In genomic region chr4:130166592-130166991, GRCm38 (mm10) we compare ENCODE assay signal across 19 mouse cellular contexts. TPM values are rescaled to one million over a fixed set of nuclear protein-coding genes. Genes with fewer than 3 reads are reported as not detected.
DNase-seq lines count a peak whose midpoint lies in the region; ATAC-seq and TF ChIP-seq lines count a peak whose summit lies in the region.
"Had no signal": no experiment of that assay in that cellular context is flagged by ENCODE, and none has a peak within 500 bp of the region (broad histone marks: within the 10 kb centered on the region; RNA-seq: fewer than 3 reads in every experiment).

No protein-coding gene starts in this region.

- no peak for TF ChIP-seq CTCF in thymus, adult 2 months (IDR thresholded peaks at IDR 0.05; ENCODE audit: borderline replicate concordance, control insufficient read depth, extremely low read depth, insufficient read depth, low read length, poor library complexity)

- H3K9ac ChIP-seq in kidney, embryonic 15.5 days: no peak overlapping the region
- H3K9ac ChIP-seq in kidney, embryonic 16.5 days (replicated peaks; ENCODE audit: low read length): no peak overlapping the region
- H3K9ac ChIP-seq in heart, embryonic 13.5 days: peak overlapping the region; percentile 54
- H3K9ac ChIP-seq: embryonic facial prominence, embryonic 12.5 days; forebrain, embryonic 12.5 days; neural tube, embryonic 15.5 days had no signal

- 0 out of 2 replicates have a peak overlapping the region, but pooled peaks have one; percentile 5 for H3K27ac ChIP-seq in kidney, embryonic 15.5 days
- H3K27ac ChIP-seq in kidney, embryonic 16.5 days (ENCODE audit: low read length): no peak overlapping the region
- peak overlapping the region; percentile 61 for H3K27ac ChIP-seq in heart, embryonic 13.5 days (replicated peaks)
- H3K27ac ChIP-seq in thymus, adult 2 months (ENCODE audit: control insufficient read depth, insufficient read depth, low read length): no peak overlapping the region
- H3K27ac ChIP-seq: forebrain, embryonic 12.5 days; neural tube, embryonic 15.5 days had no signal

- no peak overlapping the region for H3K4me3 ChIP-seq in kidney, embryonic 15.5 days (replicated peaks)
- no peak overlapping the region for H3K4me3 ChIP-seq in kidney, embryonic 16.5 days (ENCODE audit: low read length)
- H3K4me3 ChIP-seq in heart, embryonic 13.5 days: no peak overlapping the region
- no peak overlapping the region for H3K4me3 ChIP-seq in thymus, adult 2 months (ENCODE audit: control insufficient read depth, insufficient read depth, low read length)
- H3K4me3 ChIP-seq: embryonic facial prominence, embryonic 12.5 days; neural tube, embryonic 15.5 days had no signal

- no peak for TF ChIP-seq POLR2A in thymus, adult 2 months (IDR thresholded peaks at IDR 0.05; ENCODE audit: control insufficient read depth, extremely low read depth, insufficient read depth, low read length, poor library complexity)

- peaks cover 41% of the 10 kb centered on the region for H3K27me3 ChIP-seq in kidney, embryonic 15.5 days
- no peaks in the 10 kb centered on the region for H3K27me3 ChIP-seq in kidney, embryonic 16.5 days (ENCODE audit: insufficient read depth, low read length)
- H3K27me3 ChIP-seq in heart, embryonic 13.5 days (replicated peaks): no peaks in the 10 kb centered on the region
- H3K27me3 ChIP-seq in thymus, adult 2 months (ENCODE audit: control insufficient read depth, insufficient read depth, low read length): no peaks in the 10 kb centered on the region; the same call in 1 of the 2 replicates

- H3K4me2 ChIP-seq in kidney, embryonic 15.5 days: no peak overlapping the region
- H3K4me2 ChIP-seq in kidney, embryonic 16.5 days (replicated peaks; ENCODE audit: low read depth, low read length): no peak overlapping the region
- peak overlapping the region; percentile 24; the same call in 1 of the 2 replicates for H3K4me2 ChIP-seq in heart, embryonic 13.5 days

- 77% methylated on average over 8 of the region's 8 CpGs for WGBS in kidney, embryonic 15.5 days
- WGBS in kidney, embryonic 16.5 days: 72% methylated on average over 8 of the region's 8 CpGs
- WGBS in heart, embryonic 13.5 days: 79% methylated on average over 8 of the region's 8 CpGs
- WGBS in thymus, adult 2 months: 93% methylated on average over 8 of the region's 8 CpGs

- DNase-seq in adrenal gland, adult 2 months: peak; percentile 63
- no peak for DNase-seq in adrenal gland, adult 18-20 months (ENCODE audit: low spot score in 2 of 2)
- DNase-seq in adrenal gland, postnatal 36 days: peak; percentile 40 to 44
- DNase-seq in B cell, adult 2 months: no peak
- no peak for DNase-seq in thymus, adult 2 months
- DNase-seq: cerebellum, postnatal 14 days; right cerebral cortex, adult 18-20 months; thymus, postnatal 14 days had no signal

- peaks cover 72% of the 10 kb centered on the region for H3K4me1 ChIP-seq in kidney, embryonic 15.5 days
- peaks cover 57% of the 10 kb centered on the region for H3K4me1 ChIP-seq in kidney, embryonic 16.5 days (ENCODE audit: insufficient read depth, low read length)
- H3K4me1 ChIP-seq in heart, embryonic 13.5 days: peaks cover 89% of the 10 kb centered on the region
- no peaks in the 10 kb centered on the region for H3K4me1 ChIP-seq in thymus, adult 2 months (replicated peaks; ENCODE audit: control insufficient read depth, insufficient read depth, low read length)

- ATAC-seq in kidney, embryonic 15.5 days (replicated peaks; ENCODE audit: low FRiP score): no peak
- ATAC-seq in kidney, embryonic 16.5 days (ENCODE audit: low FRiP score, low TSS enrichment): no peak
- no peak for ATAC-seq in heart, embryonic 13.5 days (ENCODE audit: extremely low read depth, insufficient number of reproducible peaks, low FRiP score, low TSS enrichment)
- ATAC-seq: inflammation-experienced regulatory T-cells, adult 6 months had no signal

- H3K9me3 ChIP-seq in kidney, embryonic 15.5 days (replicated peaks): no peaks in the 10 kb centered on the region
- no peaks in the 10 kb centered on the region for H3K9me3 ChIP-seq in kidney, embryonic 16.5 days (ENCODE audit: low read length)
- H3K9me3 ChIP-seq in heart, embryonic 13.5 days: no peaks in the 10 kb centered on the region
- H3K9me3 ChIP-seq: embryonic facial prominence, embryonic 12.5 days; forebrain, embryonic 12.5 days; neural tube, embryonic 15.5 days had no signal

- H3K36me3 ChIP-seq in kidney, embryonic 15.5 days: no peaks in the 10 kb centered on the region
- no peaks in the 10 kb centered on the region for H3K36me3 ChIP-seq in kidney, embryonic 16.5 days (ENCODE audit: insufficient read depth, low read length)
- peaks cover 18% of the 10 kb centered on the region for H3K36me3 ChIP-seq in heart, embryonic 13.5 days
- no peaks in the 10 kb centered on the region for H3K36me3 ChIP-seq in thymus, adult 2 months (ENCODE audit: control insufficient read depth, insufficient read depth, low read length)
- H3K36me3 ChIP-seq: embryonic facial prominence, embryonic 12.5 days; forebrain, embryonic 12.5 days; neural tube, embryonic 15.5 days had no signal

RNA-seq across cellular contexts. Expression of gene Tinagl1, which starts 8.3 kb away (rescaled TPM):
- 100 to 1,000 TPM; 115 to 136 TPM for total RNA-seq in adrenal gland, adult 2 months (2021)
- polyA plus RNA-seq in adrenal gland, adult 2 months (2012; rRNA removed): 311 and 341 TPM in 2 replicates
- total RNA-seq in adrenal gland, adult 18-20 months (2021): 100 to 1,000 TPM; 133 to 239 TPM
- polyA plus RNA-seq in kidney, embryonic 15.5 days (2015; fragmentation: Nextera tagmentation; extraction: Ambion mirVana): 51.0 and 62.7 TPM in 2 replicates
- polyA plus RNA-seq in kidney, embryonic 16.5 days (2015; fragmentation: Nextera tagmentation; extraction: Ambion mirVana): 71.2 and 93.4 TPM in 2 replicates
- 100 to 1,000 TPM; 103 to 217 TPM for total RNA-seq in adrenal gland, postnatal 36 days (2021)
- polyA plus RNA-seq in heart, embryonic 13.5 days (2015; fragmentation: Nextera tagmentation; extraction: Ambion mirVana): 47.4 and 53.0 TPM in 2 replicates
- polyA plus RNA-seq in thymus, adult 2 months (2012; rRNA removed): 32.7 and 40.3 TPM in 2 replicates
- total RNA-seq: monocyte, adult 5-6 weeks had no signal
- polyA plus RNA-seq: inflammation-experienced regulatory T-cells, adult 6 months had no signal

RNA-seq across cellular contexts. Expression of gene Hcrtr1, which starts 27.4 kb away (rescaled TPM):
- under 1 TPM; 0.69 to 0.86 TPM for total RNA-seq in adrenal gland, adult 2 months (2021)
- polyA plus RNA-seq in adrenal gland, adult 2 months (2012; rRNA removed): 7.6 and 10.5 TPM in 2 replicates
- total RNA-seq in adrenal gland, adult 18-20 months (2021): under 1 TPM; 0.46 to 0.77 TPM
- 0.17 and 0.62 TPM in 2 replicates for polyA plus RNA-seq in kidney, embryonic 15.5 days (2015; fragmentation: Nextera tagmentation; extraction: Ambion mirVana)
- polyA plus RNA-seq in kidney, embryonic 16.5 days (2015; fragmentation: Nextera tagmentation; extraction: Ambion mirVana): 0.19 and 0.31 TPM in 2 replicates
- under 1 TPM; 0.40 to 0.46 TPM for total RNA-seq in adrenal gland, postnatal 36 days (2021)
- polyA plus RNA-seq in heart, embryonic 13.5 days (2015; fragmentation: Nextera tagmentation; extraction: Ambion mirVana): 0.32 TPM in 1 of 2 replicates, not detected in the other
- 0.30 and 1.1 TPM in 2 replicates for polyA plus RNA-seq in thymus, adult 2 months (2012; rRNA removed)
- total RNA-seq: hematopoietic stem cell, adult 5-6 weeks; megakaryocyte, adult 5-6 weeks; monocyte, adult 5-6 weeks had no signal
- polyA plus RNA-seq: inflammation-experienced regulatory T-cells, adult 6 months had no signal

RNA-seq across cellular contexts. Expression of gene Gm853, which starts 55.6 kb away (rescaled TPM):
- not detected for total RNA-seq in adrenal gland, adult 2 months (2021)
- polyA plus RNA-seq in adrenal gland, adult 2 months (2012; rRNA removed): not detected in 2 replicates
- total RNA-seq in adrenal gland, adult 18-20 months (2021): not detected
- 0.26 and 0.39 TPM in 2 replicates for polyA plus RNA-seq in kidney, embryonic 15.5 days (2015; fragmentation: Nextera tagmentation; extraction: Ambion mirVana)
- polyA plus RNA-seq in kidney, embryonic 16.5 days (2015; fragmentation: Nextera tagmentation; extraction: Ambion mirVana): 1.2 and 2.6 TPM in 2 replicates
- not detected for total RNA-seq in adrenal gland, postnatal 36 days (2021)
- polyA plus RNA-seq in heart, embryonic 13.5 days (2015; fragmentation: Nextera tagmentation; extraction: Ambion mirVana): not detected in 2 replicates
- 0.13 and 0.32 TPM in 2 replicates for polyA plus RNA-seq in thymus, adult 2 months (2012; rRNA removed)
- total RNA-seq: hematopoietic stem cell, adult 5-6 weeks; layer of hippocampus, postnatal 25 days; megakaryocyte, adult 5-6 weeks; monocyte, adult 5-6 weeks had no signal
- polyA plus RNA-seq: embryonic facial prominence, embryonic 12.5 days; forebrain, embryonic 12.5 days; inflammation-experienced regulatory T-cells, adult 6 months; neural tube, embryonic 15.5 days had no signal

Comparison
In these comparisons a context has a peak if more than half of its experiments do, and no peak if none do; other contexts are left out.
1. DNase-seq: peak in adrenal gland, adult 2 months (single experiment) and adrenal gland, postnatal 36 days (2 of 2); none in adrenal gland, adult 18-20 months (0 of 2), B cell, adult 2 months (0 of 2) and thymus, adult 2 months (single experiment).
2. H3K27ac ChIP-seq: peak in kidney, embryonic 15.5 days (single experiment) and heart, embryonic 13.5 days (single experiment); none in kidney, embryonic 16.5 days (single experiment) and thymus, adult 2 months (single experiment).